Mouse (Mus musculus) E14TG2a.4 (cell line): ENCODE measurements around the gene Gbf1.
"Not testable (repeated sequence)": the region's sequence is repeated elsewhere in the genome, so short reads cannot be mapped to it uniquely, and the experiment has no call there.

Source experiments
- CTCF ChIP-seq: conservative IDR thresholded peaks from 2 replicates; pipeline ENCODE4 v1.5.1; 2014; ENCODE audit warnings: low read length
- NANOG ChIP-seq: IDR thresholded peaks from 2 replicates; pipeline ENCODE4 v1.6.1; 2014; ENCODE audit warnings: borderline replicate concordance, low read length, mixed read lengths

DNA sequence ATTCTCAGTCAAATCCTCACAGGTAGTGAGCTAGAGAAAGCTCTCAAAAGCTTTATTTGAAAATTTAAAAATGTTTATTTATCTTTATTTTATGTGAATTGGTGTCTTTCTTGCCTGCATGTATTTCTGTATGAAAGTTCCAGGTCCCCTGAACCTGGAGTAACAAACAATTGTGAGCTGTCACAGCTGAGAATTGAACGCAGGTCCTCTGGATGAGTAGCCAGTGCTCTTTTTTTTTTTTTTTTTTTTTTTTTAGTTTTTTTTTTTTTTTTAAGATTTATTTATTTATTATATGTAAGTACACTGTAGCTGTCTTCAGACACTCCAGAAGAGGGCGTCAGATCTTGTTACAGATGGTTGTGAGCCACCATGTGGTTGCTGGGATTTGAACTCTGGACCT, 14.9 kb downstream of the Gbf1 start:
- not testable (repeated sequence) for TF ChIP-seq CTCF, NANOG
